Mouse (Mus musculus) cortical plate, adult 2 months (tissue): Measurements from ENCODE around the gene Tcap. TPM values are rescaled to one million over a fixed set of nuclear protein-coding genes. Genes with fewer than 3 reads are reported as not detected.

Experiments
- H3K27ac ChIP-seq: fragments of 200-500 bp; 2 replicates; pipeline ENCODE4 v1.5.1; 2012; ENCODE audit warnings: low read length, control low read depth, inconsistent platforms; ENCODE audit not compliant: insufficient read depth
- H3K4me1 ChIP-seq: fragments of 200-500 bp; 2 replicates; pipeline ENCODE4 v1.6.1; 2011; ENCODE audit warnings: low read length; ENCODE audit not compliant: control insufficient read depth, insufficient read depth
- H3K4me3 ChIP-seq: fragments of 200-500 bp; 2 replicates; pipeline ENCODE4 v1.5.1; 2011; ENCODE audit warnings: mild to moderate bottlenecking, low read length, control low read depth; ENCODE audit not compliant: insufficient read depth
- CTCF ChIP-seq: fragments of 200-500 bp; IDR thresholded peaks from 2 replicates; pipeline ENCODE4 v1.5.1; 2011; ENCODE audit warnings: mild to moderate bottlenecking, control low read depth, low read length; ENCODE audit not compliant: insufficient read depth; ENCODE audit errors: extremely low read depth
- POLR2A ChIP-seq: fragments of 200-500 bp; IDR thresholded peaks from 2 replicates; pipeline ENCODE4 v1.6.1; 2011; ENCODE audit warnings: mild to moderate bottlenecking, low read length, control low read depth; ENCODE audit not compliant: insufficient read depth; ENCODE audit errors: extremely low read depth
- polyA plus RNA-seq: library from polyadenylated mRNA; depleted of rRNA; stranded (reverse); fragments of >200 nt; gene quantifications from 2 replicates; pipeline ENCODE4 v1.2.3, GENCODE M21; 2012; rRNA removed

The Tcap gene
- 13.6 and 17.7 TPM in 2 replicates for polyA plus RNA-seq

GRCm38 (mm10) chr11:98383261-98384030 lies at the start of gene Tcap:
Gene Tcap, plus strand, starts transcription at chr11:98383811.
- Histone ChIP-seq H3K4me1 (no peaks in the 10 kb centered on the region), H3K4me3 (no peak within 1 kb of the TSS), H3K27ac (0 out of 2 replicates have a peak within 1 kb of the TSS, but pooled peaks have one; percentile 7)
- TF ChIP-seq POLR2A (peak; percentile 44; the same call in 1 of the 2 replicates), CTCF (no peak)

GRCm38 (mm10) chr11:98333981-98334741 lies 49.5 kb upstream of the Tcap start:
- Histone ChIP-seq H3K27ac (peak overlapping the region; percentile 87), H3K4me1 (peaks cover 2% of the 10 kb centered on the region; the same call in 1 of the 2 replicates), H3K4me3 (peak overlapping the region; percentile 33)
- TF ChIP-seq POLR2A (no peak), CTCF (no peak)

- H3K4me1 ChIP-seq, result peaks cover 2% of the 10 kb centered on the region; the same call in 1 of the 2 replicates
- H3K27ac ChIP-seq, result no peak overlapping the region
Observed at GRCm38 (mm10) chr11:98335250-98335649, 48.4 kb upstream of the Tcap start.

GRCm38 (mm10) chr11:98336245-98337107 lies 47.1 kb upstream of the Tcap start:
- TF ChIP-seq CTCF (peak; percentile 36; the same call in 1 of the 2 replicates), POLR2A (no peak)
- no peak overlapping the region for H3K4me3 ChIP-seq
- H3K27ac ChIP-seq, result no peak overlapping the region
- H3K4me1 ChIP-seq, result peaks cover 2% of the 10 kb centered on the region; the same call in 1 of the 2 replicates

More at GRCm38 (mm10) chr11:98335250-98335649, 48.4 kb upstream of the Tcap start:
- no peak for TF ChIP-seq CTCF
- no peak for TF ChIP-seq POLR2A
- H3K4me3 ChIP-seq, result no peak overlapping the region

GRCm38 (mm10) chr11:98338507-98338961 lies 45.1 kb upstream of the Tcap start:
- peaks cover 2% of the 10 kb centered on the region; the same call in 1 of the 2 replicates for H3K4me1 ChIP-seq
- H3K4me3 ChIP-seq, result peak overlapping the region; percentile 33
- TF ChIP-seq POLR2A, result no peak
- peak overlapping the region; percentile 74; the same call in 1 of the 2 replicates for H3K27ac ChIP-seq

GRCm38 (mm10) chr11:98339071-98339501 lies 44.5 kb upstream of the Tcap start:
- Histone ChIP-seq H3K4me1 (peaks cover 2% of the 10 kb centered on the region; the same call in 1 of the 2 replicates), H3K4me3 (peak overlapping the region; percentile 33), H3K27ac (no peak overlapping the region)
- TF ChIP-seq POLR2A (no peak), CTCF (no peak)

- Histone ChIP-seq H3K27ac (no peak overlapping the region), H3K4me1 (no peaks in the 10 kb centered on the region; the same call in 1 of the 2 replicates), H3K4me3 (no peak overlapping the region)
- TF ChIP-seq CTCF, result no peak
- TF ChIP-seq POLR2A, result no peak
Observed at GRCm38 (mm10) chr11:98339679-98340287, 43.8 kb upstream of the Tcap start.

GRCm38 (mm10) chr11:98340597-98340996 lies 43.0 kb upstream of the Tcap start:
- Histone ChIP-seq H3K4me1 (no peaks in the 10 kb centered on the region; the same call in 1 of the 2 replicates), H3K4me3 (no peak overlapping the region), H3K27ac (no peak overlapping the region)
- TF ChIP-seq POLR2A (no peak), CTCF (no peak)
